Mouse (Mus musculus) lung, postnatal 4 days (tissue): ENCODE results near the gene Sgta.
"Not testable (repeated sequence)": the region's sequence is repeated elsewhere in the genome, so short reads cannot be mapped to it uniquely, and the experiment has no call there.

Source experiments
- DNase-seq, 2 experiments: peaks; one replicate each; pipeline ENCODE4 v3.0.0; 2021

The Sgta gene

DNA sequence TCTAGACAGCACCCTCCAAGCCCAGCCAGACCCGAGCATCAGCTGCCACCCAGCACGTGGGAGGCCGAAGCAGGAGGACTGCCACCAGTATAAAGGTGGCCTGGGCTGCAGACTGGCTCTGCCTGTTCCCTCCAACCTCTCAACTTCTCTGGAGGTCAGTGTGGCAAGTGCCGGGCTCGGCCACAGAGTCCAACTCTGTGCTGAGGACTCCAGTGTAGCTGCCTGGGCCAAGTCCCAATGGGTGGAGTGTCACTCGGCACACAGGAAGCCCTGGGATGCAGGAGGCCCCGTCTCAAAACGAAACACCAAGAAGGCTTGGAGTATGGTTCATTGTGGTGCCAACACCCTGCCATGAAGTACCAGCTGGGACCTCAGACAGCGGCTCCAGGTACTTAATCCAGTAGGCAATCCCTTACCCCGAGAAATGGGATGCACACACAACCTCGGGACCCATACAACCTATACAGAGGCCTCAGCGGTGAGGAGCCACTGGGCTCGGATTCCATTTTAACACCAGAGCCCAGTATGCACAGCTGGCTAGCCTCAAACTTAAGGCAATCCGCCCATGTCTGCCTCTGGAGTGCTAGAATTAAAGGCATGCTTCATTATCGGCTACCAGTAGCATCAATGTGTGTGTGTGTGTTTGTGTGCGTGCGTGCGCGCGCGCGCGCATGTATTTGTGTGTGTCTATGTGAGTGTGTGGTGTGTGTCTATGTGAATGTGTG is 2.4 kb downstream of the Sgta start:
- DNase-seq: no peak

- DNase-seq: not testable (repeated sequence)
Measured at GRCm38 (mm10) chr10:81055802-81056340, 4.1 kb downstream of the Sgta start.

DNA sequence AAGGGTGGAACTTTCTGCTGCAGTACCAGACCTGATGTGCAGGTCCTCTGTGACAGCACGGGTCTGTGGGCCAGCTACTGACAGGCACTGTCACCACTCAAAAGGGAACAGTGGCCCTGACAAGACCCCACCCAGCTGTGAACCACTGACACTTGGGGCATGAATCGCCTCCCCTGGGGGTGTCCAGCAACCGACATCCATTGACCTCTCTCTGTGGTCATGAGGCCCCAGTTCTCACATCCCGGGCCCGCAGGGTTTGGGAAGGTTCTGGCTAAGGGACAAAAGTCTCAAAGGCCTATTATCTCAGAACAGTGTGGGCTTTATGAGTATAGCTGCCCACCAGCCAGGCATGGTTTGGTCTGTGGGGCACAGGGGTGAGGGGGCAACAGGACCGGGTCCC is 4.8 kb downstream of the Sgta start:
- DNase-seq: no peak

DNA sequence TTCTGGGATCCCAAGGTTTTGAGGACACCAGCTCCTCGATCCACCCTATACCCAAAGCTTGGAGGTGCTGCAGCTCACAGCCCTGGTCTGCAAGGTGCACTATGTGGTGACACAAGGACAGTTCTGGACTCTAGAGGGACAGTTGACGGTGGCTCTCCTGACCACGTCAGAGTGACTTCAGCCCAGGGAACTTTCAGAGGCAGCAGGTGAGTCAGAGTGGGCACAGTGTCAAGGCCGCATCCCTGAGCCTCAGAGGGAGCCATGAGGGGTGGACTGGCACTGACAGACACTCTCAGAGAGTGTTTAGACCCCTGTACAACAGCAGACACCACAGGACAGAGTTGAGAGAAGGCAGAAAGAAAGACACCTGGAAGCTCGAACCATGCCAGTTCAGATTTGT is 7.4 kb downstream of the Sgta start:
- DNase-seq: no peak

- DNase-seq: no peak
Measured at GRCm38 (mm10) chr10:81051133-81051532, 8.8 kb downstream of the Sgta start.

- DNase-seq: peak in 1 of 2 experiments; percentile 31
Measured at GRCm38 (mm10) chr10:81050645-81051044, 9.3 kb downstream of the Sgta start.

GRCm38 (mm10) chr10:81045246-81045645 is 14.7 kb downstream of the Sgta start:
- not testable (repeated sequence) for DNase-seq

GRCm38 (mm10) chr10:81041458-81042175 is 18.4 kb downstream of the Sgta start:
- peak; percentile 63 to 73 for DNase-seq

DNA sequence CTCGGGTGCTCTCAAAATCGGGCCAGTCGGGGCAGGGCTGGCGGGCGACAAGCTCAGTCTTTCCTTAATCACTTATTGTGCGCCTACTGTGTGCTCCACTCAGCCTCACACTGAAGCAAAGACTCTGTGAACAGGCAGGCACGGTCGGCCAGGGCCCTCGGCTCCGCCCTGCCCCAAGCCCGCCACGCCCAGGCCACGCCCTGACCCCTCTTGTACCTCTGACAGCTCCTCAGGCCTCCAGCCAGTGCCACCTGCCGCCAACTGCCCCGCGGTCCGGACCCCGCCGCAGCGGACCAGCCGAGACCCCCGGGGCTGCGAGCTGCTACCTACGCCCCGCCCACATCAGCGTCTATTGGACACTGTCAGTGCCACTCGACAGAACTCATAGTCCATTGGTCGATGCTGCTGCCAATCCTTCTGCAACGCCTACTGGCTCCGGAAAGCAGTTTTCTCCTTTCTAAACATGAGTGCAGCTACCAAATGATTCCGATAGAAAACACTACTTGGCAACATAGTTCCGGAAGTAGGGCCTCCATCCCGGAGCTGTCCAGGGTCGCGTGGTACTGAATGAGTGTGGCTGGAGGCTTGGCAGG is 22.9 kb downstream of the Sgta start, which contains the start of gene Slc39a3:
Gene Slc39a3, minus strand, starts transcription at position 439 of the 593 bp plus-strand sequence.
- peak; percentile 99 to 100 for DNase-seq

- peak in 1 of 2 experiments; percentile 36 for DNase-seq
Measured at GRCm38 (mm10) chr10:81036251-81036650, 23.7 kb downstream of the Sgta start.

DNA sequence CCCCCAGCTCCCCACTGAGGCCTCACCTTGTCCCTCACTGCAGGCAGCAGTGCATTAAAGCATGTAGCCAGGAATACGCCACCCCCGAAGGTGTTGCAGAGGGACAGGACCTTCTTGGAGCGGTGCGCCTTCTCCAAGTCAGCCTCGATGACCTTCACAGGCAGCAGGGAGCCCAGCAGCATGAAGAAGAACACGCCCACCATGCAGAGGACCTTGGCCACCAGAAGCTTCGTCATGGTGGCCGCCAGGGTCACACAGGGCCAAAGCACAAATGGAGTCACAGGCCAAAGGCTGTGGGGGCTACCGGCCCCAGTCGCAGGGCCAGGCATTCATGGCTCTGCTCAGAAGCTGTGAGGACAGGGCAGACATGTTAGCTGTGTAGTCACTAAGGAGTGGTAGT is 26.4 kb downstream of the Sgta start:
- no peak for DNase-seq

GRCm38 (mm10) chr10:81029031-81029430 is 30.9 kb downstream of the Sgta start:
- no peak for DNase-seq

DNA sequence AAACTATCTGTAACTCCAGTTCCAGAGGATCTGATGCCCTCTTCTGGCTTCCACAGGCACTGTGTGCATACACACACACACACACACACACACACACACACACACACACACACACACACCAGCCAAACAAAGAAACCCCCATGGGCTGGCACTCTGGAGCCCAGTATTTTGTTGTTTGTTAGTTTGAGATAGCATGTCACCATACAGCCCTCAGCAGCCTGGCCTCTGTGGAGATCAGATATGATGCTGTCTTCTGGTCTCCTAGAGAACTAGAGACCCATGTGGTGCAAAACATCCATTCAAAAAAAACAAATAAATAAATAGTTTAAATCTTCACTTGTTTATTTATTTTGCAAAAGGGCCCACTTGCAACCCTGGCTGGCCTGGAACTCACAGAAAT is 31.8 kb downstream of the Sgta start:
- DNase-seq: no peak

GRCm38 (mm10) chr10:81027331-81027730 is 32.6 kb downstream of the Sgta start:
- DNase-seq: no peak

DNA sequence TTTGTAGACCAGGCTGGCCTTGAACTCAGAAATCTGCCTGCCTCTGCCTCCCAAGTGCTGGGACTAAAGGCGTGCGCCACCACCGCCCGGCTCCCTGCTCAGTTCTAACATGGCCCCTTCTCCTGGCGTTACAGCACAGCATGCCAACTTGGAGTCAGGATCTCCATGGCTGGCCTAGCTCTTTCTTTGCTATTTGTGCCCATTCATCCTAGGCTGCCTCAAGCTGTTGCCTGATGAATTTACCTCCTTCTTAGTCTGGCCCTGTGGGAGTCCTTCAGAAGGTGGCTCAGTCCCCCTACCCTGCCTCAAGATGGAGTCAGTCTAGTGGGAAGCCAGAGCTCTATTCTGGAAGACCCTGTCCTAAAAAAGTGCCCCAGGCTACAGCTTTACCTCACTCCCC is 33.1 kb downstream of the Sgta start:
- DNase-seq: no peak

DNA sequence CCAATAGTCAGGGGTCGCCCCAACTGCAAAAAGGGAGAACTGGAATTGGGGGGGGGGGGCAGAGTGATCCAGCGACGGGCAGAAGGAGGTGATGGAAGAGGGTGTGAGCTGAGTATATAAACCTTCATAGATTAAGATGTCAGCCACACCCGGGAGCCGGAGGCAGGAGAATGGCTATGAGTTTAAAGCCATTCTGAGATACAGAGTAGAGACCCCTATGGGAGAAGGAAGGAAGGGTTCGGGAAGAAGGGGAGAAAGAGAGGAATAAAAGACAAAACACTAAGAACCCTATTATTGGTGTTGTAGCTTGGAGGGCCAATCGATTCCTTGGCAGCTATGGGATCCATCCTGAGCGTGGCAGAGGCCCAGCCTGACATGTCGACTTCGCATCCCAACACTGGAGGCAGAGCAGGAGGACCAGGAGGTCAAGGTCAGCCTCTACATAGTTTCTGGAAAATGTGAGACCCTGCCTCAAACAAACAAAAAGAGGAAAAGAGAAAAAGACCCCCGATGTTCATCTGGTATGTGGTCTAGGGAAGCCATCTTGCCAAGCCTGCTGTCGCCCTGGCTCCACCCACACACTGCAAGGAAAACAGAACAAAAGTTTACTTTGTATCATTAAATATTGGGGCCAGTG is 34.2 kb downstream of the Sgta start, which contains the start of gene Diras1:
Gene Diras1, minus strand, starts transcription at position 24 of the 637 bp plus-strand sequence.
- no peak for DNase-seq

DNA sequence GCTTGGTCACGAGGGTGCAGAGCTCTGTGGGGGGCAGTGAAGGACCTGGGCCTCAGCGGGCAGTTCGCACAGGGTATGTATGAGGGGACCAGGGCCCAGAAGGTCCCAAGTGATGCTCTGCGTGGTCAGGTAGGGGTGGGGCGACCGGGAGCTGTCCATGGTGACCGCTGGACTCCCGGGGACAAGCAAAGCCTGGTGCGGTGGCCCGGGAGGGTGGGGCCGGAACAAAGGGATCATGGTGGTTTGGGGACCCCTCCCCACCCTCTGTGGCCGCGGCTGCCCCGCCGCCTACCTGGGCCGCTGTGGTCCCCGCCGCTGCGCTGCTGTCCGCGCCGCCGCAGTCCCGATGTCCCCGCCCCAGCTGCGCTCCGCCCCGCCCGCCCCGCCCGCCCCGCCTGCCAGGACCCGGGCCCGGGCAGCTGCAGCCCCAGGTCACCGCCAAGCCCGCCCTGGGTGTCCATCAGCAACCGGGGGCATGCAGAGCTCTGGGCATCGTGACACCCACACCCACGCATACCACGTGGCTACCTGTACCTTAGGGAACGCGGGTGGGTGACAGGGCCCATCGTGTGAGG is 34.8 kb downstream of the Sgta start:
- no peak for DNase-seq

DNA sequence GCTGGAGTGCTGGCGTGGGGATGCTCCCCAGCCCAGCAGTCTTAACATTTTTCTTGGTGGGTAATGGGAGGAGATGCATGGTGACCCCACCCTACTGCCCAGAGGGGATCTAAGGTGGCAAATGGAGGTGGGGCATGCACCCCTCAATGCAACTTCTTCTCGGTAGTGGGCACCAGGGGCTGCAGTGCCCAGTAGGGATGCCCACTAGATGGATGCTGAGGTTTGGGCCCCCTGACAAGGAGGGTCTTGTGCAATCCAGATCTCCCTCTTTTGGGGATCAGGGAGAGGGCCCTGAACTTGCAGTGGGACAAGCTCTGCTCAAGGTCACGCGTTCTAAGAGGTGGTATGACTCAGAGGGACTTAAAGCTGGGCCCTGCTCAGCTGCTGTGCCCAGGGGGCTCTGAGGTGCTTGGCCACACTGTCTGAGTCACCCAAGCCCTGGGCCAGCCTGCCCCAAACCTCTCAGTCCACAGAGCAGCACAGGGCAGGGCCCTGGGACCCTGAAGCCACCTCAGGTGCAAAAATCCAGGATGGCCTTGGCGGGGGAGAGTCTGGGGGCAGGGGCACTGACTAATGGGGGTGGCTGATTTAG is 35.5 kb downstream of the Sgta start:
- DNase-seq: no peak

DNA sequence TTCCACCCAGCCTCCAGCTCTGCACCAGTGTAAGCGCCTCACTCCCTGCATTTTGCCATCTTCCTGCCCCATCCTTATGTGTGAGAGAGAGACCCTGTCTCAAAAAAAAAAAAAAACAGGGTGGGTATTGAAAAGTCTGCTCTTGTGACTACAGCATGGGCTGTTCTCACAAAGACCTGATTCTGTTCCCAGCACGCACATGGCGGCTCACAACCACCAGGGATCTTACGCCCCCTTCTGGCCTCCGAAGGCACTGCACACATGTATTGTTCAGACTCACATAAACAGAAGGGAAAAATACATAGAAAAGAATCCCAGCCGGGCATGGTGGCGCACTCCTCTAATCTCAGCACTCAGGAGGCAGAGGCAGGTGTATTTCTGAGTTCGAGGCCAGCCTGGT is 37.2 kb downstream of the Sgta start:
- DNase-seq: no peak

GRCm38 (mm10) chr10:81021547-81022110 is 38.4 kb downstream of the Sgta start:
- DNase-seq: no peak

DNA sequence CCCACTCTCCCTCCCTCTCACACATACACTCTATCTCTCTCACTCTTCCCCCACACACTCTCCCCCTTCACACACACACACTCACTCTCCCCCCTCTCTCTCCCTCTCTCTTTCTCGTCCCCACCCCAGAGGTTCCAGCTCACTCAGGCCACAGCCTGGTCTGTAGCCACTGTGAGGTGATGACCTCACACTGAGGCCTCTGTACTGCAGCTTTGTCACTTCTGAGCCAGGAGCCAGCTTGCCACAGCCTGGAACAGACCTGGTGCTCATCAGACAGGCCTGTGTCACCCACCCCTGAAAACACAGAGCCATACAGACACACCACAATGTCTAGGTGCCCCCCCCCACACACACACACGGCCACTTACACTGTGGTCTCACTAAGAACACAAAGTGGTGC is 39.8 kb downstream of the Sgta start:
- DNase-seq: no peak

- DNase-seq: no peak
Measured at GRCm38 (mm10) chr10:81019687-81020086, 40.3 kb downstream of the Sgta start.
